Mouse (Mus musculus): Measurements from ENCODE around the gene Kif5c.

Gene Kif5c

DNA sequence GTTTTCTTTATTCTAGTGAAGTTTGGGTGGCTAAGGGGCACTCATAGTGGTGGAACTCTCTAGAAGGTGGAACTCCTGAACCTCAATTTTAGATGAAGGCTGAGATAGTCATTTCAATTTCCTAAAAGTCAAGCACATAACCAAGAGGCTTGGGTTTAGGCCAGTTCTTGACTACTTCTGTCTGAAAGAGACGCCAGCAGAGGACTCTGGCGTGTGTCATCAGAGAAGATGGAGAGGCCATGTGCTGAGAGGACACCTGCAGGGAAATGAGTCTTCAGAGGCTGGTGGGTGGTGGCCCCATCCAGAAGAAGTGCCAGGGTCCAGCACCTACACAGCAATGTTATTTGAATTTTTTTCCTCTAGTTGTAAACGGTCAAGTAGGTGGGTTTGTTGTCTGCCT, 42.8 kb downstream of the Kif5c start:
- ATAC-seq (ENCODE audit: low TSS enrichment) = no peak

DNA sequence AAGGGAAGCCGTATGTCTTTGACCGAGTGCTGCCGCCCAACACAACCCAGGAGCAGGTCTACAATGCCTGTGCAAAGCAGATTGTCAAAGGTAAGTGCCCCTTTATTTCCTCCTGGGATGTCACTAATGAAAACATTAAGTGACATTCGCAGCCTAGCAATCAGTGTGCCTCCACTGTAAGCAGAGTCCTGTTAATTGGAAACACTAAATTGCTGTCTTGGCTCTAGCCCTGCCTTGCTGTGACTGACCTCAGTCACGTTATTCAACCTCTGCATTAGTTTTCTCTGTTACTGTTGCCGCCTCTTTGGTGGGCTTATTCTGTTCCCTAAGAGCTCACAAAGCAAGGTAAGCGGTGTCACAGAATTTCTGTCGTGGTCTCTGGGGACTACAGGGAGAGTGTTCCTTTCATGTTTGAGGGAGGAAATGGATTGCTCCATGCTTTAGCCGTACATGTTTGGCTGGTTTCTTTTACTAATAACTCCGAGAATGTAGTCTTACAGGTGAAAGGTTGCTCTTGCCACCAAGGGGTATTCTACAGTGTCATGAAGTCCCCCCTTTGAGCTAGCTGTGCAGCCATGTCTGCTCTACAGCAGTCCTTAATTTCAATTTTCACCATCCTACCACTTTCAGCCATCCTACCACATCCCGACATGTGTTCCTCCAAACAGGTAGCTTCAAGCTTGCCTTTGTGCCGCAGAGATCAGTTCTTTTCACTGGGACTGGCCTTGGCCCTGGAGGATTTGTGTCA, 52.8 kb downstream of the Kif5c start:
- ATAC-seq (ENCODE audit: low TSS enrichment) = no peak

DNA sequence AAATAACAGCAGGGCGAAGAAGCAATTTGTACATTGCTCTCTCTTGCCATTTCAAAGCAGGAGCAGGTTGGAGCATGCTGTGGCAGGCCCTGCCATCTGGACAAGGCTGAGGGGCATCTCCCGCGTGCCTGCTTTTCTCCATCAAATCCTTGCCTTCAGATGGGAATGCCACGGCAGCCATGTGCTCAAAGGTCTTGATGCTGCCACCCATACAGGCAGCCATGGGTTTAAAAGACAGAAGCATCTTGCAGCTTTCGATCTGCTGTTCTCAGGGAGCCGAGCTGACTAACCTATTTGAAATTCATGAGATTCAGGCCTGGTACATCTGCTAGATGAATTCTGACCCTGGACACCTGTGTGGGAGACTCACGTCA, 53.4 kb downstream of the Kif5c start:
- peak; percentile 54; the same call in 1 of the 2 replicates for ATAC-seq (ENCODE audit: low TSS enrichment)

DNA sequence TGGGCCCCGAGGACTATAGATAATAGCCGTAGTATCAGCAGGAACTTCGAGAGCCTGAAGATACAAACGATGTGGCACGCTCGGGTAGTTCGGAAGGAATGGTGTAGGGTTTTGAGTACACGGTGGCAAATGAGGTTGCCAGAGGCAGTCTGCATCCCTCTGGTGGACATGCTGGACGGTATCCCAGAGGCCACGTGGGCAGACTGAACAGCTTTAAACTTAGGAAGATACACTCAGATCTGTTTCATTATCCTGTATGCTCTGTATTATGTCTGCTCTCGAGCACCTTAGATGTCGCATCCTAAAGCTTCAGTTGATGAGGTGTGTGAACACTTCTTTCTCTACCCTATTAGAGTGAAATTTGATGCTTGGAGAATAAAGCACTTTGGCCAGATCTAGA, 56.9 kb downstream of the Kif5c start:
- ATAC-seq (ENCODE audit: low TSS enrichment) = peak; percentile 47

DNA sequence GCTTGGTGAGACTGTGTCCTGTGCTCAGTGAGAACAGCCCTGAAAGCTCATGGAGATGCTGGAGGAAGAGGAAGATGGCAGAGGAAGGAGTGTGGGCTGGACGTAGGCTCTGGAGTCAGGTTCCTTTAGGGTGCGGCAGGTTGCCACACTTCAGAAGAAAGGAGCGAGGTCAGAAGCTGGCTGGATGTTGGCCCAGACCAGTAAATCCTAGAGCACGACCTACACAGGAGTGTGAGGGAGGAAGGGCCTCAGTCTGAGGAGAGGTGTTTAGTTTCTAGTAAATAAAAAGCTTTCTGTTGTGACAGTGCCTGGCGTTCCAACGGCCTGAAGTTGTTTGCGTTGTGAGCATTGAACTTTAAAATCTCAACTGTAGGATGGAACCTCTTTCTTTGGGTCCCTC, 59.3 kb downstream of the Kif5c start:
- no peak for ATAC-seq (ENCODE audit: low TSS enrichment)

DNA sequence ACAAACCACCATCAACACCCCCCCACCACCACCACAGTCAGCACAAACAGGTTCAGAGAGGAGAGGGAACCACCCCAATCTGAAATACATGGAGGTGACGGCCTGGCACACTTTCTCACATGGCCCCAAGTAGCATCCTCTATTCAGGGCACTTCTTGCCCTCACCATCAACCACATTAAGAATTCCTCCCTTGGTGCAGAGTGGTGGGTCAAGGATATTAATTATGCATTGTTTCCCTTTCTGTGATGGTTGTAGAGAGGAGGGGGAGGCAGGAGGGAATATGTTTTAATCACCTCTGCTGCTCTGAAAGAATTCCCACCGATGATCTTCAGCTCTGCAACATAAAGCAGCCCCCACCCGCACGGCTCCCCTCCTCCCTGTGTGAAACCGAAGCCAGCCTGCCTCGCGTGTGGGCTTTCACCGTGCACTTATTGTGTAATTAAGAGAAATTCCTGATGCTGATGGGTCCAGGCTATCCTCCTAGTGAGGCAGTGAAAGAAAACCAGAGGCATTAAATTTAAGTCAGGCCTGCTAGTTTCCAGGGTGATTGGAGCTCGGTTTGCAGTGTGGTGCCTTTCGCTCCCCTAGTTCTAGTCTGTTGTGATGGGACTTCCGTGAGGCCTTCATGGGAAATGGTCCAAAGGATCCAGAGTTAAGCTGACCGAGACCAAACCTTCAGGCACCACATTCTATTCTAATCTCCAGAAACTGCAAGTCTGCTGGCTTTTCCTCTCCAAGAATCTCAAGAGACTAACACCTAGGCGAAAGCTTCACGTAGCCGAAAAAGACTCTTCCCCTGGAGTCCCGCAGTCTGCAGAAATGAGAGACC, 60.3 kb downstream of the Kif5c start:
- 0 out of 2 replicates have a peak, but pooled peaks have one; percentile 3 for ATAC-seq (ENCODE audit: low TSS enrichment)

DNA sequence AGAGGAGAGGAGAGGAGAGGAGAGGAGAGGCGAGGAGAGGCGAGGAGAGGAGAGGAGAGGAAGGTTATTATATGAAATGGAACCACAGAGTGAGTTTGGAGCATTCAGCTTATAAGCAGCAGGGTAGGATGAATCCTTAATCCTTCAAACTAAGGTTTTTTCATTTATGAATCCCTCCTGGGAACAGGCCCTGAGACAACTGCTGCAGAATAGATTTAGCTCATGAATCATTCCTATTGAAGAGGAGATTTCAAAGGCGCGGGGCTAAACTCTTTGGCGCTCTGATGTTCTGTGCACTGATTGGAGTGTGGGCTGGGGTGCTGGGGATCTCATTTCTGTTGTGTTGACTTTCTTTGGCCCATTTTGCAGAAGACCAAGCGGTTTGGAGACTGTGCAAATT, 63.7 kb downstream of the Kif5c start:
- ATAC-seq (ENCODE audit: low TSS enrichment) = peak; percentile 77

DNA sequence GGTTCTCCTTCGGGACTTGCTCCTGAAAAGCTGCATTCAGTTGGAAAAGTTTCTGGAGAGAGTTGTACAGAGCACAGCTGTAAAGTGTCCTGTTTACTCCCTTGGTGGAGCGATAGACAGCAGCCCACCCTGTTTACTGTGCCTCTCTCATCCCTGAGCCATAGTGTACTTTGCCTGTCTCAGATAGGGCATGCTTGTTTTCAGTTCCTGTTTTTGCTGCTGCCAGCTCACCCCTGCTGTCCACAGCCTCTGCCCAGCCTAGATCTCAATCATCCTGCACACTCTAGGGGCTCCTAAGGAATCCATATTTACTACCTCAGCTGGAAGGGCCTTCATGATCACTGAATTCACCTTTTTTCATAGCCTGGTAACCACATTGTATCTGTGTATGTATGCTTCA, 65.7 kb downstream of the Kif5c start:
- ATAC-seq (ENCODE audit: low TSS enrichment) = no peak

DNA sequence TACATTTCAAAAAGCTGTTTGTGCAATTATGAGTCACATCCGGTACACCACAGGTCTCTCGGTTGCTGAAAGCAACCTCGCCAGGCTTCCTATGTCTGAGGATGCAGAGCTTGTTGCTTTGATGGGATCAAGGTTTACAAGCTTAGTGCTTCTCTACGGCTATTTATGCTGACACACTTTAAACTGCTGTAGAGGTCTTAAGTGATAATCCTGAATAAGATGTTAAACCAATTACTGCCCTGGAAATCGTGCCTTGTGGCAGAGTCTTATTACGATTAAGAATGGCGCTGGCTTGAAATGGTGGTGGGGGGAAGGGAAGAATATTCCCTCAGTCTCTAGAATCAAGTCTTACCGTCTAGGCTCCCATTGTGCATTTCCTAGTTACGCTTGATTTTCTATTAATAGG, 71.3 kb downstream of the Kif5c start:
- no peak for ATAC-seq (ENCODE audit: low TSS enrichment)

DNA sequence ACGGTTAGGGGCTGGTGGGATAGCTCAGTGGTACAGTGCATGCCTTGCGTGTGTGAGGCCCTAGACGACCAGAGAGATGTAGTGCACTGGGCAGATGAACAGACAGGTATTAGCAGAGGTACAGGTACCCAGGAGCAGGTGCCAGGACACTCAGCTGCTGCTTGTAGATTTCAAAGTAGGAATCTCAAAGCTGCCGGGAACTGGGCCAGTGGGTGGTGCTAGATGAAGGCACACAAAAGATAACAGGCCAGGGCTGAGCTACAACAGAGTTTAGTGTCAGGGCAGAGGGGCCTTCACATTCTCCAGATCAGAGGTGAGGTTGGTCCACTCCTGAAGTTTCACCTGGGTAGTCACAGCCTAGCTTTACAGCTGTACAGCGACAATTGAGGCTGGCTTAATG, 72.3 kb downstream of the Kif5c start:
- no peak for ATAC-seq (ENCODE audit: low TSS enrichment)

DNA sequence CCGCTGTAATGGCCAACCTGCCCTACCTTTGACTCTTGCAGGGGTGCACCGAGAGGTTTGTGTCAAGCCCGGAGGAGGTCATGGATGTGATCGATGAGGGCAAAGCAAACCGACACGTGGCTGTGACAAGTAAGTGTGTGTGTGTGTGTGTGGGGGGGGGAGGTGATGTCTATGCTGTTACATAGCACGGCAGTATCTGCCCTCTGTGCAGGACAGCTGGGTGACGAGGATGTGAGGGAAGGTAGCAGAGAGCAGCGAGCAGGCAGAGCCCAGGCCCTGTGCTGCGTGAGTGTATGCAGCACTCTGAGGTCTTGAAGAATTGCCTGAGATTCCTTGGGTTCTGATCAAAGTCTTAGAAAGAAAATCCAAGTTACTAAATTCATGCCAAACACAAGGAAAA, 75.6 kb downstream of the Kif5c start:
- peak; percentile 10 for ATAC-seq (ENCODE audit: low TSS enrichment)

DNA sequence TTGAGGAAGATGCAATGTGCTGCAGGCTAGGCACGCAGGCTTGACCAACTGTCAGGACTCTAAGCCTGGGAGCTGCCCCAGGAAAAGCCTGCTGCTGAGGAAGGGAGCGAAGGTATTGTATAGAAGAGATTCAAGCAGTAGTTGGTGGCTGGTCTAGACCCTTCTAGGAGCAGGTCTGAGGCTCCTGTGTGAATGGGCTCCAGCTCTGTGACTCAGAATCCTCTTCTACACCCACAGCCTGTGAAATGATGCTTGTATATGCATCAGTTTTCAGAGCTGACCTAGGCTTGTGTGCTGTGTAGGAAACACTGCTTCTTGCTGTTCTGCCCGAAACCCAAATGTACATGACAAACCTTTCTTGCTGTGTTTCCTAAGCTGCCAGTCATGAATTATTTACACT, 76.4 kb downstream of the Kif5c start:
- peak; percentile 81 for ATAC-seq (ENCODE audit: low TSS enrichment)

DNA sequence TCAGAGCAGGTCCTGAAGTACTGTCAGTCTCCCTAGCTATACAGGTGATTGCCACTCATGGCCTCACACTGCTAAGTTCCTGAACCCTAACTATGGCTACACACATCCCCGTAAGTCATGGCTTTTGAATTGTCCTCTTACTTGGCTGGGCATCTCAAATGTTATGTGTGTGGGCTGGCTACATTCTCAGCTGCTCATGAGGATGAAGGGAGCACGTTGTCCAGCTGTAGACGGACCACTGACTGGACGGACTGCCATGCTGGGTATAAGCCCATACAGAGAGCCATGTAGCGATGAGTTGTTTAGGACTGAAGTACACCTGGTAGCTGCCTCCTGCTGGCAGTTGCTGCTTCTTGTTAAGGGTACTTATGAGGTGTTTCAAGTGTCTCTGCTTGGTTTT, 79.8 kb downstream of the Kif5c start:
- no peak for ATAC-seq (ENCODE audit: low TSS enrichment)

DNA sequence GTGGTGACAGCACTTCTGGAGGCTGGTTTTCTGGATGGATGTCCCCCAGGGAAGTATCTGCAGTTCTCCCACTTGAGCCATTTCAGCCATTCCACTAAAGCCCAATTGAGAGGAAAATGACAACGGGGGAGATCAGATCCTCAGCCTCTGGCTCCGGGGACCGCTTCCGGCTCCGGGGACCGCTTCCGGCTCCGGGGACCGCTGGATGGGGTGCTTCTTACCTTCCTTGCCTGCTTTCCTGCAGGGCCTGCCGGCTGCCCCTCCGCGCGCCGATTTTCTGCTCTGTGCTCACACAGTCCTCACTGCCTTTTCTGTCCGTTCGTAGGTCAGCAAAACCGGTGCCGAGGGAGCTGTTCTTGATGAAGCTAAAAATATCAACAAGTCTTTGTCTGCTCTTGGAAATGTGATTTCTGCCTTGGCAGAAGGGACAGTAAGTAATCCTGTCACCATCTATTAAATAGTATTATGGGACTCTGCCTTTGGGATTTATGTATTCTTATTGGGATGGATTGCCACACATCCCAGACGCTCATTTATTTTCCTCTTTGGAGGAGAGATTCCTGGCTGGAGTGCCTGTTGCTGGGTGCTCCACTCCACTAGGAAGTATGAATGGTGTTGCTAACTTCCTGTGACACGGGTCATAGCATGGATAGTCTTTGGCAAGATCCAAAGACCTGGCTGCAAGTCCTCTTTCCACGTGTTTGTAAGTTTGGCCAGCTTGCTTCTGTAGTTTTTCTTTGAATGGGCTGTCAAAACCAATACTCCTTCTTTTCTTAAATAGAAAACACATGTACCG, 81.3 kb downstream of the Kif5c start:
- no peak for ATAC-seq (ENCODE audit: low TSS enrichment)

DNA sequence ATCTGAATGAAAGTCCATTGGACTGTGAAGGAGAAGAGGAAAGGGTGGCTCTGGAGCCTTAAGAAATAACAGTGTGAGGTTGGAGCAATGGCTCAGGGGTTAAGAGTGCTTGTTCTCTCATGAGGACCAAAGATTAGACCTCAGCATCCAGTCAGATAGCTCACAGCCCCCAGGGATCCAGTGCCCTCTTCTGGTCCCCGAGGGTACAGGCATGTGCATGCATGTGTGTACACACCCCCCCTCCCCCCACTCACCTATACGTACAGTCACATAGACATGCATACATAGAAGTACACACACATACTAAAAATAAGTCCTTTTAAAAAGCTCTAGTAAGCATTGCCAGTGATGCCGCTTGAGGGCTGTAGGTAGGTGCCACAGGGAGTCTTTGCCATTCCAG, 91.1 kb downstream of the Kif5c start:
- ATAC-seq (ENCODE audit: low TSS enrichment) = no peak

DNA sequence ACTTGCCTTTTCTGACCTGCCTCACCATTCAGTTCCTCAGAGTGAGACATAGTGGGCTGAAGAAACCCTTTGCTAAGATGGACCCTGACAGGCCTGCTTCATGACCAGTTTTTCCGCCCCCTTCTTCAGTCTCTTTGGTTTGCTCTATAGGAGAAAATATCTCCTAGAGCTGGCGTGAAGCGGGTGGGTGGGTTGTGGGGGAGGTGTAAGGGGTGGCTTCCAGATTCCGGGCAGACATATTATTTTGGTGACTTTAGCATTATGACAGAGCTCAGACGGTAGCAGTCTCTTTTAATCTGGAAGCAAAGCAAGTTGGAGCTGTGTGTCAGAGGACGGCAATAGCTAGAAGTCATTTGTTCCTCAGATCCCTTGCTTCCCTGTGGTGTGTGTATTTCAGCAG, 92.6 kb downstream of the Kif5c start:
- peak; percentile 76 for ATAC-seq (ENCODE audit: low TSS enrichment)

DNA sequence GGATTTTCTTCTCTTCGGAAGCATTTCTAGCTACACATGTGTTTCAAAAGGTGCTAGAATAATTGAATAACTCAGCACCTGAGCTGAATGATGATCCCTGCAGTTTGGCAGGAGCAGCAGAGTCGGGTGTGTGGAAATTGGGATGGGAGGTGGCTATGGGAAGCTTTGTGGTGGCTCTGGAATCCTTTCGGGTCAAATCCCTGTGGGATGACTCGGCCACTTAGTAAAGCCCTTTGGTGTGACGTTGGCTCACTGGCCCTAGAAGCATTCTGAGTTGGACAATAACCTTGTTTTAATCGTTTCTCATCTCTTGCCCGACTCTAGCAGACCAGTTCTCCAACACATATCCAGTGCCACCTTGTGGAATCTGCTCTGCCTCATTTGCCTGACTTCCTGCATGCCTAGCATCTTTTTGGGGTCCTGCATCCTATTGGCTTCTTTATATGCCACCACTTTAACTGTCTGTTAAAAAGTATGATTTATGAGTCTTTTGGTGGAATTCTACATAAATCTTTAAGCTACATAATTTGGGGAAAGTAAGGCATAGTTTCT, 93.3 kb downstream of the Kif5c start:
- no peak; the same call in 1 of the 2 replicates for ATAC-seq (ENCODE audit: low TSS enrichment)

DNA sequence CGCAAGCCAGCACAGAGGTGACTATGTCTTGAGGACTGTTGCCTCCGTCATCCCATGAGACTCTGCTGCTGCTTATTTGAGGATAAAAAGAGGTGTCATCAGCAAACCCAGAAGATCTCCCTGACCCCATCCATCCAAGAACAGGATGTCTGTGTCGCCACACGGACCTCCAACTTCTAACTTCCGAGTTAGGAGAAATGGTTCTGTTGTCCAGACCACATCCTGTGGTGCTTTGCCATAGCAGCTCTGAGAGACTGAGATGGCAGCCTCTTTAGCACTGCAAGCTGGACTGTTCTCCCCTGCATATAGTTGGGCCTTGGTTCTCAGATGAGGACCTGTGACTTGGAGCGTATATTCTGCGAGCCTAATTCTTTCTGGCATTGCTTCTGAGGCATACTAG, 97.4 kb downstream of the Kif5c start:
- ATAC-seq (ENCODE audit: low TSS enrichment) = no peak

DNA sequence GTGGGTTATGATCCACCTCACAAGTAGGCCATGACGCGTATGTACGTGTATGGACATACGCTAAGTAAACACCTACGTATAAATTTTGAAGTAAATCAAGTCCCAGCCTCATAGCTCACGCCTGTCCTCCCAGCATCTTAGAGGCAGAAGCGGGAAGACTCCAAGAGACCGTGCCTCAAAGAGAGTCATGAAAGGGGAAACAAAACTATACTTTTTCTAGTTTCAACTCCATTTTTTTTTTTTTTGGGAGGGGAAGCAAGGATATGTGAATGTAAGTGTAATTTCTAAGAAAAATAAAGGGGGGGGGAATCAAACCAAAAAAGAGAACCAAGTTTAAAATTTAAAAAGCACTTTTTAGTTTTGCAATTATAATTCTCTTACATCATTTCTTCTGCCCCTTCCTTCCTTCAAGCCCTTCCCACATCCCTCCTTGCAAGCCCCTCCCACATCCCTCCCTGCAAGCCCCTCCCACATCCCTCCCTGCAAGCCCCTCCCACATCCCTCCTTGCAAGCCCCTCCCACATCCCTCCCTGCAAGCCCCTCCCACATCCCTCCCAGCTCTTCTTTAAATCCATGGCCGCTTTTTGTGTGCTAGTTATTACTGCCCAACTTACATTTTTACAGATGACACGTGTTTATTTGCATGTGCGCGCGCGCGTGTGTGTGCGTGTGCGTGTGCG, 98.5 kb downstream of the Kif5c start:
- ATAC-seq (ENCODE audit: low TSS enrichment) = no peak

DNA sequence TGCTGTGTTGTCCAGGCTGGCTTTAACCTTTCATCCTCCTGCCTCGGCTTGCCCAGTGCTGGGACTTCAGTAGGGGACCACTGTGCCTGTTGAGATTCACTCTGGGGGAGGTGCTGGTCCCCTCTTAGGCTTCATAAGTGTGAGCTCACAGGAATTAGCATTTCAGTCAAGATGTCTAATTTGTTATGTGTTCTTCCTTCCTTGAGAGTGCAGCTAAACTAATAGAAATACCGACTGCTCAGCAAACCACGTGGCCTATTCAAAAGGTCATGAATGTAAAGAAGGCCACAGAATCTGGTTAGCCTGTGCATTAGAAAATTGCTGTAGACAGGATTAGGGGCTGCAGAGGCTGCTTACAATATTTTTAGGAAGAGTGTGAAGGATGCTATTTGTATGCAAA, 99.4 kb downstream of the Kif5c start:
- ATAC-seq (ENCODE audit: low TSS enrichment) = no peak
